Comparison of ENCODE assay signal across 15 mouse cellular contexts in the genomic region with DNA sequence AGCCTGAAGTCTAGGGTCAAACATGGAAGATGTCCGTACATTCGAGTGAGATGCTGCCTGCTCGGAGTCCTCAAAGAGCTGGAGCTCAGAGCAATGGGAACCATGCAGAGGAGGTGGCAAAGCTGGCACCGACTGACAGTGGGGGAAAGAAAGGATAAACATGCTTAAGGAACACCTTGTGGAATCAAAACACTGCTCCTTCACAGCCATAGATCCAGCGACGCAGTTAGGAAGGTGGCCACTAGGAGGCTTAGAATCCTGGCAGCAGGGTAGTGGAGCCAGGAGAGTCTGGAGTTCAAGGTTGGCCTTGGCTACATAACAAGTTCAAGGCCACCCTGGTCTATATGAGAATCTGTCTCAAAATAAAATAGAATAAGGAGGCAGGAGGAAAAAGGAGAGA. TPM values are rescaled to one million over a fixed set of nuclear protein-coding genes. Genes with fewer than 3 reads are reported as not detected.
DNase-seq lines count a peak whose midpoint lies in the region; ATAC-seq and TF ChIP-seq lines count a peak whose summit lies in the region.
"Had no signal": no experiment of that assay in that cellular context is flagged by ENCODE, and none has a peak within 500 bp of the region (broad histone marks: within the 10 kb centered on the region; RNA-seq: fewer than 3 reads in every experiment).

No protein-coding gene starts in this region.

- TF ChIP-seq POLR2A in small intestine, adult 2 months (IDR thresholded peaks at IDR 0.05; ENCODE audit: low read depth, low read length): no peak

- DNase-seq in heart, adult 11 months: peak; percentile 73
- no peak for DNase-seq in heart, postnatal 25 days (ENCODE audit: low spot score)
- peak; percentile 33 for DNase-seq in retina, embryonic 14.5 days (ENCODE audit: low spot score)
- DNase-seq in retina, postnatal 1 day: no peak
- DNase-seq in ZHBTc4 (ENCODE audit: low read depth, low spot score): peak; percentile 58
- DNase-seq in spleen, adult 18-20 months: no peak

- peak; percentile 10; the same call in 1 of the 2 replicates for TF ChIP-seq CTCF in small intestine, adult 2 months (IDR thresholded peaks at IDR 0.05; ENCODE audit: extremely low read depth, insufficient read length, insufficient replicate concordance, low read depth, low read length)

- ATAC-seq in monocyte, adult 5-6 weeks (replicated peaks; ENCODE audit: insufficient number of reproducible peaks, low FRiP score, low TSS enrichment, poor library complexity, severe bottlenecking): no peak

- no peaks in the 10 kb centered on the region for H3K4me1 ChIP-seq in small intestine, adult 2 months (ENCODE audit: control insufficient read depth, insufficient read depth, insufficient read length, low read length)

- H3K4me3 ChIP-seq in small intestine, adult 2 months (ENCODE audit: low read depth, low read length): no peak overlapping the region
- H3K4me3 ChIP-seq: embryonic facial prominence, embryonic 15.5 days; megakaryocyte, embryonic 14.5 days had no signal

- H3K27me3 ChIP-seq in small intestine, adult 2 months (ENCODE audit: control insufficient read depth, insufficient read depth, low read length): no peaks in the 10 kb centered on the region

- WGBS in small intestine, adult 2 months: 26% methylated on average over 6 of the region's 6 CpGs

- no peaks in the 10 kb centered on the region for H3K36me3 ChIP-seq in small intestine, adult 2 months (ENCODE audit: control insufficient read depth, insufficient read depth, low read length)
- H3K36me3 ChIP-seq: embryonic facial prominence, embryonic 15.5 days had no signal

- no peak overlapping the region for H3K27ac ChIP-seq in small intestine, adult 2 months (ENCODE audit: insufficient read depth, low read depth, low read length)

- intact Hi-C loops in heart, postnatal 25 days (cut with DNase I): loop anchor here (1.0 to 10.0 kb wide), 5 partner anchors 89 to 744 kb away; a partner anchor contains a TSS

RNA-seq across cellular contexts. Expression of a gene that starts 10.5 kb away (rescaled TPM):
- total RNA-seq in heart, postnatal 25 days (2021): not detected
- polyA plus RNA-seq in small intestine, adult 2 months (2012; rRNA removed): not detected in 2 replicates
- total RNA-seq in monocyte, adult 5-6 weeks (2017): not detected in 3 replicates
- total RNA-seq: adrenal gland, adult 8-10 months; layer of hippocampus, postnatal 14 days had no signal
- polyA plus RNA-seq: embryonic facial prominence, embryonic 15.5 days; heart, embryonic 16.5 days; limb, embryonic 14.5 days; neural tube, embryonic 14.5 days had no signal

RNA-seq across cellular contexts. Expression of a gene that starts 41.1 kb away (rescaled TPM):
- total RNA-seq in heart, postnatal 25 days (2021): not detected
- polyA plus RNA-seq in small intestine, adult 2 months (2012; rRNA removed): not detected in 2 replicates
- total RNA-seq in monocyte, adult 5-6 weeks (2017): not detected in 3 replicates
- total RNA-seq: adrenal gland, adult 8-10 months had no signal
- polyA plus RNA-seq: embryonic facial prominence, embryonic 15.5 days; heart, embryonic 16.5 days; limb, embryonic 14.5 days; neural tube, embryonic 14.5 days had no signal

RNA-seq across cellular contexts. Expression of a gene that starts 56.3 kb away (rescaled TPM):
- total RNA-seq in heart, postnatal 25 days (2021): 100 to 1,000 TPM; 140 to 159 TPM
- polyA plus RNA-seq in small intestine, adult 2 months (2012; rRNA removed): 9.3 and 14.1 TPM in 2 replicates
- 56.4 to 70.3 TPM (median 57.8 TPM) in 3 replicates for total RNA-seq in monocyte, adult 5-6 weeks (2017)

Comparison
In these comparisons a context has a peak if more than half of its experiments do, and no peak if none do; other contexts are left out.
1. DNase-seq: peak in heart, adult 11 months (single experiment), retina, embryonic 14.5 days (single experiment) and ZHBTc4 (single experiment); none in heart, postnatal 25 days (single experiment), retina, postnatal 1 day (single experiment) and spleen, adult 18-20 months (0 of 2).